Mouse (Mus musculus) v-Abl transformed pro-B cells (cell line): ENCODE measurements around the gene Arsb.
"Not testable (repeated sequence)": the region's sequence is repeated elsewhere in the genome, so short reads cannot be mapped to it uniquely, and the experiment has no call there.

Experiments
- in situ Hi-C, 2 experiments: fragments of 400-800 bp; cut with MboI; formaldehyde crosslinking; loops; one replicate each; pipeline ENCODE4 v1.15.1; 2025; ENCODE audit not compliant: unreplicated experiment in 2 of 2

Gene Arsb

GRCm38 (mm10) chr13:93786051-93786450, 14.6 kb downstream of the Arsb start:
- in situ Hi-C loops = loop anchor here (25.0 kb wide), 4 partner anchors 576 to 1551 kb away; partner anchors contain the start of gene Ap3b1 (in 1 of the 2)

DNA sequence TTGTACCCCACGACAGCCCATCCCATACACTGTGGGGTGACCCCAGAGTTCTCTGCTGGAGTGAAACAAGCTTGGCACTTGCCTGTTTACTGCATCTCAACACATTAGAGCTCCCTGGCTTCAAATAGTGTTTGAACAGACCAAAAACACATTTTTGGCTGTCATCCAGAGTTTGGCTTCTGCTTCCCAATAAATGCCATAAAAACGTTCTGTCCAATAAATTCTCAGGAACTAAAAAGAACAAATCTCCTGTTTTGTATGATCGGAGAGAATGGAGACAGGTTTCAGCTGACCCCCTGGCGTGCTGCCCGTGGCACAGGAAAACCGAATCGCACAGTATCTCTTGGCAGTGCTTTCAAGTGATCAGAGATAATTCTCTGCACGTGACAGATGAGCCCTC, 16.2 kb downstream of the Arsb start:
- in situ Hi-C loops = loop anchor here (25.0 kb wide), 4 partner anchors 575 to 1550 kb away; partner anchors contain the start of gene Ap3b1 (in 1 of the 2)

DNA sequence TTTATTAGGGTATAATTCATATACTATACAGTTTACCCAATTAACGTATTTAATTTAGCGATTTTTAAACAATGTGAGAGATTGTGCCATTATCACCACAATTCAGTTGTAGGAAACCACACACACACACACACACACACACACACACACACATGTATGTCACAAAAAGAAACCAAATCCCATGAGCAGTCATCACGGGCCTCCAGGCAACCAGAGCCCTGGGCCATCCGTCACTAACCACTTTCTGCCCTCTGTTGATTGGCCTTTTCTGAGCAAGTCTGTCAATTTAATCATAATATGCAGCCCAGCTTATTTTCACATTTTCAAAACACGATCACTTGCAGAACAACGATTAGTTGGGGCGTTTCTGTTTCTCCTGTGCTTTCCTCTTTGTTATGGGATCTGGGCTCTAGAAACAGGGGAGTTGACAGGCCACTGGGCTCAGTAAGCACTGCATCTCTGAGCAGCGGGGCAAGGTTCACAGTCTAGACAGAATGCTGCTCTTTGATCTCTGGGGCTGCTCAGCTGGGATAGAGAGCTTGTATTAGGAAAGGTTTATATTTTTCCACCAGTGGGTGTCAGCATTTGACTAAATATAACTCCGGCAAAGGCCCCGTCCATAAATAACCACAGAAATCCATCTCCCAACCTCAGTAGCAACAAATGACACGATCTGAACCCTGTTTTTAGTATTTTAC, 21.7 kb downstream of the Arsb start:
- in situ Hi-C loops = loop anchor here (5.0 to 25.0 kb wide), 8 partner anchors 269 to 1544 kb away; partner anchors contain the start of gene Ap3b1 (in 1 of the 2)

DNA sequence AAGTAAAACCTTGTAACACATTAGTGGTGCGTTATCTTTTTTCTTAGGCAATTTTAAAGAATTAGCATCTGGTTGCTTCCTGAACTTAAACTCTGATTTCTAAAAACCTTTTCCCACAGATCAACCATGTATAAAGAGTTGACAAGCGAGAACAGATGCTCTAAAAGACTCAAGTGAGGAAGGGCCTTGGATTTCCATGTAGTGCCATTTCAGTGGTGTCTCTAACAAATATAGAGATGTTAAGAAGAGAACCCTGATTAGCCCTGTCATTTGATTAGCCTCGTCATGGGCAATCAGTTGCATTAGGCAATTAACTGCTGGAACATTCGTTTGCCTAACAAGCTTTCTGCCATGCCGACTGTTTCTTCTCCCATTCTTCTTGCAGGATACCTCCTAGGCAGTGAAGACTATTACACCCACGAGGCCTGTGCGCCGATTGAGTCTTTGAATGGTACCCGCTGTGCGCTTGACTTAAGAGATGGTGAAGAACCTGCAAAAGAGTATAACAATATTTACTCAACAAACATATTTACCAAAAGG, 22.3 kb downstream of the Arsb start:
- in situ Hi-C loops = loop anchor here (5.0 to 25.0 kb wide), 8 partner anchors 269 to 1544 kb away; partner anchors contain the start of gene Ap3b1 (in 1 of the 2)

DNA sequence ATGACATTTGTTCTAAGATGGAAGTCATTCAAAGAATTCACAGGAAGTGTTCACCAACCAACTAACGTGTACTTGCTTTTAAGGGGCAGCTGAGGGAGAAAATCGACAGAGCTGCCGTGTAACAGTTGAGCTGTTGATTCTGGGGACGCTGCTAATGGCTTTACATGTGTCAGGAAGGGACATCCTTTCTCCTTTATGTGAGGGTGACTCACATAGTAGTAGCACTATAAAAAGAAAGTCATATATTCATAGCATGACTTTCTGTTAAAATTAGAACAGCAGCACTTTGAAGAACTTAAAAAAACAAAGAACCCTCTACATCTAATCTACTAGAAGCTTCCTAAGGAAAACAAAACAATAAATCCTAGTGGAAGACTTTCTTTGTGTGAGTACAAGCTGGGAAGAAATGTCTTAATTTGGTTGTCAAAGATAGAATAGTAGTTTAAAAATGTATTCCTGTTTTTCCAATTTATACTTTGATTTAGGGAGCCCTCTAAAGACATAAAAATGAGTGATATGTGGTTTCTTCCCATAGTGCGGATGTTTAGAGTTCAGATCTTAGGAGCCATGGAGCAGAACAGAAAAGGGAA, 25.7 kb downstream of the Arsb start:
- in situ Hi-C loops = loop anchor here (10.0 to 25.0 kb wide), 7 partner anchors 348 to 1540 kb away; partner anchors contain the start of gene Ap3b1 (in 1 of the 2)

DNA sequence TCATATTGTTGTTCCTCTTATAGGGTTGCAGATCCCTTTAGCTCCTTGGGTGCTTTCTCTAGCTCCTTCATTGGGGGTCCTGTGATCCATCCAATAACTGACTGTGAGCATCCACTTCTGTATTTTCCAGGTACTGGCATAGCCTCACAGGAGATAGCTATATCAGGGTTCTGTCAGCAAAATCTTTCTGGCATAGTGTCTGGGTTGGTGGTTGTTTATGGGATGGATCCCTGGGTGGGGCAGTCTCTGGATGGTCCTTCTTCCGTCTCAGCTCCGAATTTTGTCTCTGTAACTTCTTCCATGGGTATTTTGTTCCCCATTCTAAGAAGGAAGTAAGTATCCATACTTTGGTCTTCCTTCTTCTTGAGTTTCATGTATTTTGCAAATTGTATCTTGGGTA, 38.9 kb downstream of the Arsb start:
- in situ Hi-C loops = not testable (repeated sequence)

DNA sequence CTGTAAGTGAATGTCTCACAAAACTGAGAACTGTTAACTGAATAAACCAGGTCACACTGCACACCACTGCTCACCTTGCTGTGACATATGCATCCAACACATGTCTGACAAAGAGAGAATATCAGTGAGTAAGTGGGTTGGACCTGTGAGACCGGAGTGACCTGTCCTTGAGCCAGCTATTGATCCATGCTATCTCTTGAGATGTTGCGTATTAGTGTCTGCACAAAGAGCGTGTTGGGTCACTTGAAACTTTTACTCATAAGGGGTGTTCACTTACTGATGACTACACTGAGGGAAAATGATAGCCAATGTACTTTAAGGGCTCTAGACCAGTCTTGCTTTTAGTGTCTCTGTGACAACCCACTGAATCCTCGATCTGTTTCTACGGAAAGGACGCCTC, 42.7 kb downstream of the Arsb start:
- in situ Hi-C loops = no loop called here

GRCm38 (mm10) chr13:93814676-93815075, 43.2 kb downstream of the Arsb start:
- in situ Hi-C loops = no loop called here

- in situ Hi-C loops = no loop called here
These were observed 43.7 kb downstream of the Arsb start for GRCm38 (mm10) chr13:93815128-93815527.

DNA sequence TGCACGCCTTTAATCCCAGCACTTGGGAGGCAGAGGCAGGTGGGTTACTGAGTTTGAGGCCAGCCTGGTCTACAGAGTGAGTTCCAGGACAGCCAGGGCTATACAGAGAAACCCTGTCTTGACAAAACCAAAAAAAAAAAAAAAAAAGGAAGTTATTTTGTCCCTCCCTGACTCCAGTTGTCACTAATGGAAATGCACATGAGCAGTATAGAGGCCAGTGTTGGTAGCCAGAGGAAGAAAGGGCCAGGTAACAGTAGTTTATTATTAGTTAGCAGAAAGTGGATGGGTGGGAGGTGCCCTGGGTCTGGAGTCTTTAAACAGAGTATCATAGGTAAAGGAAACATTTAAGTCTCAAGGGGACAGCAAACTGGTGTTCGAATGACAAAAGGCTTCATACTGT, 44.7 kb downstream of the Arsb start:
- in situ Hi-C loops = no loop called here

DNA sequence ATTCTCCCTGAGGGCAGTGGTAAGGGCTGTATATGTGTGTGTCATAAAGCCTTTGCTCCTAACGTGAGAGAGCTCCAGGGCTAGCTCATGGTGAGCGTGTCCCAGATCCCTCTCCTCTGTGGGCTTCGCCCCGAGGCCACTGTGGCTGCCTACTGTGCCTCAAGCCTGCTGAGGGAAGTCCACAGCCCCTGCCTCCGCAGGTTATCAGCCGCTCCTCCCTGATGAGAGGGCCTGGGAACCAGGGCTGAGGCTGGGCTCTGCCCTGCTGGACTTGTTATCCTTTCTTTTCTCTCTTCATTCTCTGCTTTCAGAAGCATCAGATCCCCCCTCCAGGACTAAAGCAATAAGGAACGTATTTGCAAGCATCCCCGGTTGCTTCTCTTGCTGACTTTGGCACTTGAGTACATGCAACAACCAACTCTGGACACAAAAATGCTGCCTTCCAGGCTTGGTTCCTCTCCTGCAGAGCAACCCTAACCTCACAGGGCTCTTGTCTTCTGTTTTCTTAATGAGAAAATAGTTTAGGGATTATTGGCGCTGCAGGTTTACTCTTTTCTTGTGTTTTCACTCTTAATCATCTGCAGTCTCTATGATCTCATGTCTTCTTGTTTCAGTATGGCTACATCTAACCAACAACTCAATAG, 45.4 kb downstream of the Arsb start:
- in situ Hi-C loops = no loop called here

- in situ Hi-C loops = loop anchor here in 1 of 2 experiments (5.0 kb wide), 1 partner anchor 1477 kb away; no protein-coding TSS in a partner anchor
These were observed 48.7 kb downstream of the Arsb start for GRCm38 (mm10) chr13:93820173-93820572.

GRCm38 (mm10) chr13:93822001-93822400, 50.6 kb downstream of the Arsb start:
- in situ Hi-C loops = loop anchor here in 1 of 2 experiments (5.0 kb wide), 1 partner anchor 1475 kb away; no protein-coding TSS in a partner anchor

- in situ Hi-C loops = no loop called here
These were observed 54.5 kb downstream of the Arsb start for GRCm38 (mm10) chr13:93825792-93826558.

DNA sequence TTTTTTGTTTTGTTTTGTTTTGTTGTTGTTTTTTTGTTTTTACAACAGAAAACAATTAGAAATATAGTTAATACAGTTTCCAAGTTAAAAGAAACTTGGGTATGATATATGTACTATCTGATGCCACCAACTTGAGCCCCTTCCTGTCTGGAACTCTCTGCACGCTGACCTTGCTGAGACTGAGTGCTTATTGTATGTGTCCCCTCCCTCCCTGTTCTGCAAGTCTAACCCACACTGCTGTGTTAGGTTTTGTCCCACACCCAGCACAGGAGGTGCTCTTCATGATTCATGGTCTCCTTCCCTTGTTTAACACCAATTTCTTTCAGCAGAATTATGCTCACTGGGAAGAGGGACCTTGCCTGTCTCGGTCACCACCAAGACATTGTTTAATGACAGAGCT, 56.3 kb downstream of the Arsb start:
- in situ Hi-C loops = no loop called here

DNA sequence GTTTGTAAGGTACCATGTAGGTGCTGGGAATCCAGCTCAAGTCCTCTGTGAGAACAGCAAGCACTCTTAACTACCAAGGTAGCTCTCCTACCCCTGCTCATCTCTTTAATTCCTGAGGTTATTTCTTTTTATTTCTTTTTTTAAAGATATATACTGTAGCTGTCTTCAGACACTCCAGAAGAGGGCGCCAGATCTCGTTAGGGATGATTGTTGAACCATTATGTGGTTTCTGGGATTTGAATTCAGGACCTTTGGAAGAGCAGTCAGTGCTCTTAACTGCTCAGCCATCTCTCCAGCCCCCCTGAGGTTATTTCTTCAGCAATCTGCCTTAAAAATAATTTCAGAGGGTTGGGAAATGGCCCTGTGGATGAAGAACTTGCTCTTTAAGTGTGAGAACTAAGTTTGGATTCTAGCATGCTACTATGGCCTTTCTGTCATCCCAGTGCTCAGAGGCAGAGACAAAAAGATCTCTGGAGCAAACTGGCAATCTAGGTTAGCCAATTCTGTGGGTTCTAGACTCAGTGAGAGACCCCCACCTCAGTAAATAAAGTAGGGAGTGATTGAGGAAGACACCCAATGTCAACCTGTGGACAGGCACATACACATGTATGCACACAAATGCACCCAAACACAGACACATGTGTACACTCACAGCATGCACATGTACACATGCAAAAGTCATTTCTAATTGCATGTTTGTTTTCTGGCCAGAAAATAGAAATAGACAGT, 58.3 kb downstream of the Arsb start:
- in situ Hi-C loops = no loop called here

GRCm38 (mm10) chr13:93830294-93830645, 58.8 kb downstream of the Arsb start:
- in situ Hi-C loops = no loop called here

DNA sequence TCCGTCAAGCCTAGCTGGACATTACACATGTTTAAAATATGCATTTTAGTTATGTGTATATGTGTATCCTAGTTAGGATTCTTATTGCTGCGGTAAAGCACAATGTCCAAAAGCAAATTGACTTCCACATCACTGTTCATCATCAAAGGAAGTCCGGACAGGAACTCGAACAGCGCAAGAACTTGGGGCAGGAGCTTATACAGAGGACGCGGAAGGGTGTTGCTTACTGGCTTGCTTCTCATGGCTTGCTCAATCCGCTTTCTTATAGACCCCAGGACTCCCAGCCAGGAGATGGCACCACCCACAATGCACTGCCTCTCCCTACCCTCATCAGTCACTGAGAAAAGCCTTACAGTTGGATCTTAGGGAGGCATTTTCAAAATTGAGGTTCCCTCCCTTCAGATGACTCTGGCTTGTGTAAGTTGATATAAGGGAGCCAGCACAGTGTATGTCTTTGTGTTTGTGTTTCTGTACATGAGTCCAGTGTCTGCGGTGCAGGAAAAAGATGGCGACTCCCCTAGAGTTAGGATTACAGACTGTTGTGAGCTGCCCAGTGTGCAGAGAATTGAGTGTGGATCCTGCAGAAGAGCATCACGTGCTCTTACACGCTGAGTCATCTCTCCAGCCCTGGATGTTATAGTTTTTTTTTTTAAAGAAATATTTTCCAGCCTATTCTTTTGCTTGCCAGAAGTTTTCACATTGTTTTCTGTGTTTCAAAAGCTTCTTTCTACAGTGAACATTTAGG, 66.2 kb downstream of the Arsb start:
- in situ Hi-C loops = no loop called here
